Mouse (Mus musculus) cerebellum, adult 11-12 months (tissue): ENCODE data around the gene Dpep1.
"Not testable (repeated sequence)": the region's sequence is repeated elsewhere in the genome, so short reads cannot be mapped to it uniquely, and the experiment has no call there.

Experiments used
- DNase-seq: peaks from one replicate; pipeline ENCODE4 v3.0.0; 2022

Gene Dpep1

GRCm38 (mm10) chr8:123185566-123186409 lies at the start of gene Dpep1:
Dpep1 (plus strand) TSS chr8:123186242.
- no peak for DNase-seq

- DNase-seq, result no peak
Observed at GRCm38 (mm10) chr8:123136287-123136686, 49.8 kb upstream of the Dpep1 start.

GRCm38 (mm10) chr8:123137645-123138077 lies 48.4 kb upstream of the Dpep1 start:
- DNase-seq, result no peak

- no peak for DNase-seq
Observed at GRCm38 (mm10) chr8:123138741-123139140, 47.3 kb upstream of the Dpep1 start.

GRCm38 (mm10) chr8:123141741-123142462 lies 44.1 kb upstream of the Dpep1 start:
- DNase-seq, result peak; percentile 76

GRCm38 (mm10) chr8:123145279-123145678 lies 40.8 kb upstream of the Dpep1 start:
- DNase-seq, result no peak

GRCm38 (mm10) chr8:123146390-123146789 lies 39.7 kb upstream of the Dpep1 start:
- no peak for DNase-seq

GRCm38 (mm10) chr8:123150737-123151171 lies 35.3 kb upstream of the Dpep1 start:
- DNase-seq, result no peak

- no peak for DNase-seq
Observed at GRCm38 (mm10) chr8:123155177-123155576, 30.9 kb upstream of the Dpep1 start.

- DNase-seq, result no peak
Observed at GRCm38 (mm10) chr8:123156070-123156773, 29.8 kb upstream of the Dpep1 start.

GRCm38 (mm10) chr8:123157888-123158465 lies 28.1 kb upstream of the Dpep1 start, which contains the start of gene Sult5a1:
Sult5a1 (minus strand) TSS chr8:123158315.
- DNase-seq, result no peak

GRCm38 (mm10) chr8:123181391-123181790 lies 4.7 kb upstream of the Dpep1 start:
- no peak for DNase-seq

GRCm38 (mm10) chr8:123188006-123188405 lies 2.0 kb downstream of the Dpep1 start:
- no peak for DNase-seq

GRCm38 (mm10) chr8:123188841-123189240 lies 2.8 kb downstream of the Dpep1 start:
- no peak for DNase-seq

- DNase-seq, result no peak
Observed at GRCm38 (mm10) chr8:123190678-123191077, 4.6 kb downstream of the Dpep1 start.

GRCm38 (mm10) chr8:123191908-123192307 lies 5.9 kb downstream of the Dpep1 start:
- DNase-seq, result no peak

- no peak for DNase-seq
Observed at GRCm38 (mm10) chr8:123193771-123194170, 7.7 kb downstream of the Dpep1 start.

- DNase-seq, result not testable (repeated sequence)
Observed at GRCm38 (mm10) chr8:123197016-123197415, 11.0 kb downstream of the Dpep1 start.

GRCm38 (mm10) chr8:123199864-123200263 lies 13.8 kb downstream of the Dpep1 start:
- DNase-seq, result no peak

GRCm38 (mm10) chr8:123202288-123202687 lies 16.2 kb downstream of the Dpep1 start:
- peak; percentile 39 for DNase-seq

GRCm38 (mm10) chr8:123203571-123203970 lies 17.5 kb downstream of the Dpep1 start:
- no peak for DNase-seq

- DNase-seq, result no peak
Observed at GRCm38 (mm10) chr8:123211876-123212275, 25.8 kb downstream of the Dpep1 start.
